Mouse (Mus musculus): ENCODE measurements at regions not wholly inside any gene's neighbourhood (a gene's known extent, or its start where the extent isn't known, plus 50 kb on each side); places are given as distances from the start of the nearest gene placed in this dataset.

DNA sequence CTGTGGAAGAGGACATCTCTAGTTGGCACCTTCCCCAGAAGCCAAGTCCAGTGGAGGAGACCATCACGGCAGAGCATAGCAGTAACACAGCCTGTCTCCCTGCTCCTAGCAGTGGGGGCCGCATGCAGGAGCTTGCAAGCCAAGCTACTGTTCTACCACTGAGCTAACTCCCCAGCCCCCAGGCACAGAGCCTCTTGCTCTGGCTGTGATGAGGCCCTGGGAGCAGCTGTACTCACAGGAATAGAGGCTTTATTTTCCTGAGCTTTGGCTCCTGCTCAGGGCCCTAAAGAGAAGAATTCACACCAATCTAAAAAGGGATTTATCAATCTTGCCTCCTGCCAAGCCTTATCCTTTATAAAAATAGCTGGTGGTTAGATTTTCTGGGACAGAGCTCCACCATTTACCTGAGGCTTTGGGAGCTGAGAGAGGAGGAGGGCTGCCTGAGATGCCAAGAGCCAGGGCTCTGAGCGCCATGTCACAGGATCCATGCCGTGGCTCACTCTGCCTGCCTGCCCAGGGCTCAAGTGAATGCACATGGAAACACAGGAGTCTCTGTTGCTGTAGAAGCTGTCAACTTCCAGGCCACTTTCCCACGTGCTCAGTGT, 222.7 kb upstream of the Tcerg1l start:
- no peak for TF ChIP-seq CTCF (IDR thresholded peaks at IDR 0.05; ENCODE audit: low read depth, low read length)
- TF ChIP-seq EP300 (IDR thresholded peaks at IDR 0.05; ENCODE audit: insufficient read depth, low read depth, low read length): no peak

Data from ES-Bruce4 (cell line).